Mouse (Mus musculus): ENCODE data around the gene Nfib. TPM values are rescaled to one million over a fixed set of nuclear protein-coding genes. Genes with fewer than 3 reads are reported as not detected.

The Nfib gene
- polyA plus RNA-seq, 1 experiment from 2014 or later = 86.0 TPM

DNA sequence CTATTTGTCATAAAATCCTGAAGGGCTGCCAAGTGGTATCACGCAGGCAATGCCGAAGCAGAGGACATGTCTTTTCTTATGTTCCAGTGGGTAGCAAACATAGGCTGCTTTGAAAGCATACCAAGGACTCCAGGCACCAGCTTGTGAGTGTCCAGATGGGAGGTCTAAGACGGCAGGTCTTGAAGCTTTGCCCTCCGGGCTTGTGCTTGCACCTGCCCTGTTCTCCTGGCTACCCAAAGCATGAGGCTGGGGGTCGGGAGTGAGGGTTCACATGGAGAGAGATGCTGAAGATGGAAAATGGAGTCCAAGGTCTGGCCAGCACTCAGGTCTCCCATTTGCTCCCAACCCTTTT, 61.8 kb downstream of the Nfib start:
- H3K4me3 ChIP-seq (ENCODE audit: low read depth, low read length) = no peak overlapping the region
- WGBS = 86% methylated on average over 5 of the region's 5 CpGs
- no peak overlapping the region for H3K4me2 ChIP-seq (ENCODE audit: low read depth, low read length)
- H3K27ac ChIP-seq (replicated peaks; ENCODE audit: low read depth, low read length) = no peak overlapping the region
- no peaks in the 10 kb centered on the region for H3K9me3 ChIP-seq (ENCODE audit: control insufficient read depth, low read length)
- no peaks in the 10 kb centered on the region for H3K4me1 ChIP-seq (ENCODE audit: control insufficient read depth, insufficient read depth, low read length)
- ATAC-seq (ENCODE audit: low read depth) (no peak), DNase-seq (ENCODE audit: low spot score) (no peak)
- H3K27me3 ChIP-seq (replicated peaks; ENCODE audit: control insufficient read depth, insufficient read depth, low read length) = no peaks in the 10 kb centered on the region
- H3K36me3 ChIP-seq (ENCODE audit: control insufficient read depth, insufficient read depth, low read length) = no peaks in the 10 kb centered on the region
- no peak overlapping the region for H3K9ac ChIP-seq (ENCODE audit: low read depth, low read length)

- H3K9ac ChIP-seq (ENCODE audit: low read depth, low read length) = no peak overlapping the region
- no peak overlapping the region for H3K27ac ChIP-seq (replicated peaks; ENCODE audit: low read depth, low read length)
- H3K4me1 ChIP-seq (ENCODE audit: control insufficient read depth, insufficient read depth, low read length) = no peaks in the 10 kb centered on the region
- ATAC-seq (ENCODE audit: low read depth) = no peak; the same call in 1 of the 2 replicates
- WGBS = 57% methylated on average over 6 of the region's 6 CpGs
- H3K36me3 ChIP-seq (ENCODE audit: control insufficient read depth, insufficient read depth, low read length) = no peaks in the 10 kb centered on the region
- H3K27me3 ChIP-seq (replicated peaks; ENCODE audit: control insufficient read depth, insufficient read depth, low read length) = no peaks in the 10 kb centered on the region
- DNase-seq (ENCODE audit: low spot score) = no peak
- H3K4me2 ChIP-seq (ENCODE audit: low read depth, low read length) = no peak overlapping the region
- H3K4me3 ChIP-seq (ENCODE audit: low read depth, low read length) = no peak overlapping the region
- no peaks in the 10 kb centered on the region for H3K9me3 ChIP-seq (ENCODE audit: control insufficient read depth, low read length)
Measured at GRCm38 (mm10) chr4:82643022-82643733, 62.4 kb downstream of the Nfib start.

DNA sequence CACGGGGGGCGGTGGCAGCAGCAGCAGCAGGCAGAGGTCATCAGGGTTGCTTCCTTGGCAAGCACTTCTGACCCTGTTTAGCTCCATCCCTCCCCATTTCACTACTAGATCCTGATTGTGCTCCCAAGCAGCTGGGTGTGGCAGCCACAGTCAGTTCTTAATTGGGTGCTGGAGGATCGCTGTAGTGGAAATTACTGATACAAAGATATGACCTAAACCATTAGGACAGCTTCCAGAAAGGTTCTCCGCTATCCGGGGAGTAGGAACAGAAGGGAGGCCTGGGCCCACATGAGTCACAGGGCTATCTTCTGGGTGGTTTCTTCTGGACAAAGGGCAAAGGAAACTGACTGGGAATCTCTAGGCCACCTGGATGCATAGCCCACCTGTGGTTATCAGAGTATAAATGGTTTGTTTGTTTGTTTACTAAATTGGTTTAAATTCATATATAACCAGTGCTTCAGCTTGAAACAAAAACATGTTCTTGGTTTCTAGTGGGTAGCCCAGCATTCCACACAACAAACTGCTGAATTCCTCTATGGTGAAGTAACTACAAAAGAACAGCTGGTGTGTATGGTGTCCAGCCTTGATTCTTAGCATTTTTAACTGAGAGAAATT, 64.4 kb downstream of the Nfib start:
- 77% methylated on average over 5 of the region's 5 CpGs for WGBS

DNA sequence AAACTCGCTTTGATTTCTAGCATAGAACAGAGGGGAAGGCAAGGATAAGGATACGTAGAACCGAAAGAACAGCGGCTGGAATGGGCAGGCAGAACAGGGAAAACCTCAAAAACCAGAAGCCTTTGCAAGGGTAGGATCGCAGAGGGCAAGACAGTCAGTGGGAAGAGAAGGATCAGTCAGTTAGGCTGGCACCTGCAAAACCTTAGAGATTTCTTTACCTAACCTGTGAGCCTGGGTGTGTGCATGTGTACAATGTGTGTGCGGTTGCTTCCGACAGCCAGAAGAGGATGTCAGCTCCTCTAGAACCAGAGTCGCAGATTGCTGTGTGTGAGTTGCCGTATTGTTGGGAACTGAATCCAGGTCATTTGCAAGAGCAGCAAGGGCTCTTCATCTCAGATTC, 67.3 kb downstream of the Nfib start:
- no peak overlapping the region for H3K9ac ChIP-seq (ENCODE audit: low read depth, low read length)
- H3K36me3 ChIP-seq (ENCODE audit: control insufficient read depth, insufficient read depth, low read length) = no peaks in the 10 kb centered on the region
- H3K4me2 ChIP-seq (ENCODE audit: low read depth, low read length) = no peak overlapping the region
- H3K9me3 ChIP-seq (ENCODE audit: control insufficient read depth, low read length) = no peaks in the 10 kb centered on the region
- no peak for DNase-seq (ENCODE audit: low spot score)
- 90% methylated on average over 9 of the region's 9 CpGs for WGBS
- H3K4me3 ChIP-seq (ENCODE audit: low read depth, low read length) = no peak overlapping the region
- H3K27me3 ChIP-seq (replicated peaks; ENCODE audit: control insufficient read depth, insufficient read depth, low read length) = no peaks in the 10 kb centered on the region
- H3K4me1 ChIP-seq (ENCODE audit: control insufficient read depth, insufficient read depth, low read length) = no peaks in the 10 kb centered on the region
- no peak for ATAC-seq (ENCODE audit: low read depth)
- H3K27ac ChIP-seq (replicated peaks; ENCODE audit: low read depth, low read length) = no peak overlapping the region

More for the DNA sequence above, 64.4 kb downstream of the Nfib start:
- no peak for DNase-seq (ENCODE audit: low spot score)
- Histone ChIP-seq H3K4me3 (ENCODE audit: low read depth, low read length) (no peak overlapping the region), H3K36me3 (ENCODE audit: control insufficient read depth, insufficient read depth, low read length) (no peaks in the 10 kb centered on the region), H3K9ac (ENCODE audit: low read depth, low read length) (no peak overlapping the region), H3K9me3 (ENCODE audit: control insufficient read depth, low read length) (no peaks in the 10 kb centered on the region), H3K4me1 (ENCODE audit: control insufficient read depth, insufficient read depth, low read length) (no peaks in the 10 kb centered on the region), H3K27ac (replicated peaks; ENCODE audit: low read depth, low read length) (no peak overlapping the region), H3K4me2 (ENCODE audit: low read depth, low read length) (no peak overlapping the region), H3K27me3 (replicated peaks; ENCODE audit: control insufficient read depth, insufficient read depth, low read length) (no peaks in the 10 kb centered on the region)
- no peak for ATAC-seq (ENCODE audit: low read depth)

GRCm38 (mm10) chr4:82637633-82638032, 67.9 kb downstream of the Nfib start:
- no peaks in the 10 kb centered on the region for H3K4me1 ChIP-seq (ENCODE audit: control insufficient read depth, insufficient read depth, low read length)
- H3K4me2 ChIP-seq (ENCODE audit: low read depth, low read length) = no peak overlapping the region
- no peak overlapping the region for H3K27ac ChIP-seq (replicated peaks; ENCODE audit: low read depth, low read length)
- ATAC-seq (ENCODE audit: low read depth) (no peak), DNase-seq (ENCODE audit: low spot score) (no peak)
- WGBS = 80% methylated on average over 4 of the region's 4 CpGs
- H3K4me3 ChIP-seq (ENCODE audit: low read depth, low read length) = no peak overlapping the region
- no peaks in the 10 kb centered on the region for H3K9me3 ChIP-seq (ENCODE audit: control insufficient read depth, low read length)
- no peaks in the 10 kb centered on the region for H3K36me3 ChIP-seq (ENCODE audit: control insufficient read depth, insufficient read depth, low read length)
- H3K9ac ChIP-seq (ENCODE audit: low read depth, low read length) = no peak overlapping the region
- H3K27me3 ChIP-seq (replicated peaks; ENCODE audit: control insufficient read depth, insufficient read depth, low read length) = no peaks in the 10 kb centered on the region

- Histone ChIP-seq H3K4me3 (ENCODE audit: low read depth, low read length) (no peak overlapping the region), H3K27ac (replicated peaks; ENCODE audit: low read depth, low read length) (no peak overlapping the region), H3K4me2 (ENCODE audit: low read depth, low read length) (no peak overlapping the region), H3K4me1 (ENCODE audit: control insufficient read depth, insufficient read depth, low read length) (no peaks in the 10 kb centered on the region), H3K9ac (ENCODE audit: low read depth, low read length) (no peak overlapping the region), H3K27me3 (replicated peaks; ENCODE audit: control insufficient read depth, insufficient read depth, low read length) (no peaks in the 10 kb centered on the region), H3K9me3 (ENCODE audit: control insufficient read depth, low read length) (no peaks in the 10 kb centered on the region), H3K36me3 (ENCODE audit: control insufficient read depth, insufficient read depth, low read length) (no peaks in the 10 kb centered on the region)
- WGBS = 65% methylated on average over 5 of the region's 5 CpGs
- ATAC-seq (ENCODE audit: low read depth) (no peak), DNase-seq (ENCODE audit: low spot score) (no peak)
Measured at GRCm38 (mm10) chr4:82636658-82637057, 68.9 kb downstream of the Nfib start.

GRCm38 (mm10) chr4:82635881-82636280, 69.7 kb downstream of the Nfib start:
- DNase-seq (ENCODE audit: low spot score) (no peak), ATAC-seq (ENCODE audit: low read depth) (no peak)
- WGBS = 51% methylated on average over 5 of the region's 5 CpGs
- Histone ChIP-seq H3K9ac (ENCODE audit: low read depth, low read length) (no peak overlapping the region), H3K4me2 (ENCODE audit: low read depth, low read length) (no peak overlapping the region), H3K27me3 (replicated peaks; ENCODE audit: control insufficient read depth, insufficient read depth, low read length) (no peaks in the 10 kb centered on the region), H3K4me1 (ENCODE audit: control insufficient read depth, insufficient read depth, low read length) (no peaks in the 10 kb centered on the region), H3K4me3 (ENCODE audit: low read depth, low read length) (no peak overlapping the region), H3K27ac (replicated peaks; ENCODE audit: low read depth, low read length) (no peak overlapping the region), H3K36me3 (ENCODE audit: control insufficient read depth, insufficient read depth, low read length) (no peaks in the 10 kb centered on the region), H3K9me3 (ENCODE audit: control insufficient read depth, low read length) (no peaks in the 10 kb centered on the region)

DNA sequence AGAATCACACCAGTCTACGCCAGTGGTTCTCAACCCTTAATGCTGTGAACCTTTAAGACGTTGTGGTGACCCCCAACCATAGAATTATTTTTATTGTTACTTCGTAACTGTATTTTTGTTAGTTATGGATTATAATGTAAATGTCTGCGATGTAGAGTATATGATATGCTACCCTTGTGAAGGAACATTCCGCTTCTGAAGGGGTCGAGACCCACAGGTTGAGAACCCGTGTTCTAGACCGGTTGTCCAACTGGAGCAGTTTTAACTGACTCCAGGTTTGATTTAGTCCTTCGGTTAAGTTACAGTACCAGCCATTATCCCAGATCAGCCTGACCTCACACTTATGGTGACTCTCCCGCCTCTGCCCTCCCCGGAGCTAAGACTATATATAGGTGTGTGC, 70.4 kb downstream of the Nfib start:
- Histone ChIP-seq H3K4me2 (ENCODE audit: low read depth, low read length) (no peak overlapping the region), H3K4me1 (ENCODE audit: control insufficient read depth, insufficient read depth, low read length) (no peaks in the 10 kb centered on the region), H3K27ac (replicated peaks; ENCODE audit: low read depth, low read length) (no peak overlapping the region), H3K4me3 (ENCODE audit: low read depth, low read length) (no peak overlapping the region), H3K9ac (ENCODE audit: low read depth, low read length) (no peak overlapping the region), H3K36me3 (ENCODE audit: control insufficient read depth, insufficient read depth, low read length) (no peaks in the 10 kb centered on the region), H3K27me3 (replicated peaks; ENCODE audit: control insufficient read depth, insufficient read depth, low read length) (no peaks in the 10 kb centered on the region), H3K9me3 (ENCODE audit: control insufficient read depth, low read length) (no peaks in the 10 kb centered on the region)
- DNase-seq (ENCODE audit: low spot score) (no peak), ATAC-seq (ENCODE audit: low read depth) (no peak)
- WGBS = 93% methylated on average over 11 of the region's 11 CpGs

DNA sequence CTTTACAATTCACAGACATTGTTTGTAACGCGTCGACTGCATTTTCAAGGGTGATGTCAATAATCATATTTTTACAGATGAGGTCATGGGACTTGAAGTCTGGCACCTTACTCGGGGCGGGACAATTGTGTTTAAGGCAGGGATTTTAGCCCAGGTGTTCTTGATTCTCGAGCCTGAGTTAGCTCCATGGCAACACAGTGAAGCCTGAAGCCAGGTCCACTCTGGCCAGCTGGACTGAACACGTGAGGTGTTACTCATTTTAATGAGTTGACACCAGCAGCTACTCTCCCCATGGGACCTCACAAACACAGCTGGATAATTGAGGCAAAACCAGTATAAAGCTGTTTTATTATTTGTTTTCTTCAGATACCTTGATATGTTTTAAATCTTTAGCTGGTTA, 71.2 kb downstream of the Nfib start:
- WGBS = 65% methylated on average over 7 of the region's 7 CpGs

More for the DNA sequence above, 71.2 kb downstream of the Nfib start:
- no peaks in the 10 kb centered on the region for H3K27me3 ChIP-seq (replicated peaks; ENCODE audit: control insufficient read depth, insufficient read depth, low read length)
- no peaks in the 10 kb centered on the region for H3K4me1 ChIP-seq (ENCODE audit: control insufficient read depth, insufficient read depth, low read length)
- DNase-seq (ENCODE audit: low spot score) (no peak), ATAC-seq (ENCODE audit: low read depth) (no peak)
- H3K9me3 ChIP-seq (ENCODE audit: control insufficient read depth, low read length) = no peaks in the 10 kb centered on the region
- H3K36me3 ChIP-seq (ENCODE audit: control insufficient read depth, insufficient read depth, low read length) = no peaks in the 10 kb centered on the region
- H3K4me3 ChIP-seq (ENCODE audit: low read depth, low read length) = no peak overlapping the region
- no peak overlapping the region for H3K4me2 ChIP-seq (ENCODE audit: low read depth, low read length)
- no peak overlapping the region for H3K27ac ChIP-seq (replicated peaks; ENCODE audit: low read depth, low read length)
- H3K9ac ChIP-seq (ENCODE audit: low read depth, low read length) = no peak overlapping the region

Data from embryonic facial prominence, embryonic 14.5 days (tissue).